19 mouse cellular contexts compared by ENCODE assay signal in genomic region chr17:84330506-84330905, GRCm38 (mm10).
A peak's percentile ranks its signal among the peaks of the same experiment; 100 is the strongest.
DNase-seq lines count a peak whose midpoint lies in the region; ATAC-seq and TF ChIP-seq lines count a peak whose summit lies in the region.
"Had no signal": no experiment of that assay in that cellular context is flagged by ENCODE, and none has a peak within 500 bp of the region (broad histone marks: within the 10 kb centered on the region; RNA-seq: fewer than 3 reads in every experiment).

No protein-coding gene starts in this region.

- H3K27ac ChIP-seq in spleen, adult 2 months (ENCODE audit: insufficient read depth, low read length) = peak overlapping the region; percentile 90
- H3K27ac ChIP-seq in heart, embryonic 11.5 days (ENCODE audit: low read depth, low read length) = no peak overlapping the region
- H3K27ac ChIP-seq: embryonic facial prominence, embryonic 15.5 days; midbrain, embryonic 10.5 days; neural tube, embryonic 15.5 days; stomach, postnatal 0 days had no signal

- peak in 1 of 2 experiments; percentile 67 for DNase-seq in spleen, adult 2 months (ENCODE audit: low read depth in 1 of 2, low spot score in 2 of 2)
- no peak for DNase-seq in spleen, adult 18-20 months
- no peak for DNase-seq in layer of hippocampus, adult 9-11 months
- DNase-seq in B cell, adult 2 months = no peak
- DNase-seq: cerebellum, adult 9-10 months; gastrocnemius, postnatal 25 days; kidney, adult 8-10 months; kidney, postnatal 36 days; liver, postnatal 0 days; lung, postnatal 36 days had no signal

- no peaks in the 10 kb centered on the region for H3K36me3 ChIP-seq in spleen, adult 2 months (ENCODE audit: control insufficient read depth, insufficient read depth, low read length)
- H3K36me3 ChIP-seq in heart, embryonic 11.5 days (ENCODE audit: control insufficient read depth, insufficient read depth, low read length) = no peaks in the 10 kb centered on the region

- H3K27me3 ChIP-seq in spleen, adult 2 months (ENCODE audit: control insufficient read depth, insufficient read depth, low read length) = no peaks in the 10 kb centered on the region
- no peaks in the 10 kb centered on the region for H3K27me3 ChIP-seq in heart, embryonic 11.5 days (ENCODE audit: control insufficient read depth, insufficient read depth, low read length)
- H3K27me3 ChIP-seq: embryonic facial prominence, embryonic 15.5 days; heart, embryonic 12.5 days; neural tube, embryonic 15.5 days had no signal

- TF ChIP-seq POLR2A in spleen, adult 2 months (IDR thresholded peaks at IDR 0.05; ENCODE audit: low read depth, low read length) = no peak

- no peak overlapping the region for H3K4me2 ChIP-seq in heart, embryonic 11.5 days
- H3K4me2 ChIP-seq: embryonic facial prominence, embryonic 15.5 days; heart, embryonic 12.5 days; neural tube, embryonic 15.5 days had no signal

- peak; percentile 62 for ATAC-seq in activated CD4-positive, CD25-positive, alpha-beta regulatory T cell, adult 4 months
- ATAC-seq in neutrophil, adult 5-6 weeks (ENCODE audit: extremely low read depth, insufficient number of reproducible peaks, low FRiP score, poor library complexity, severe bottlenecking) = peak; percentile 47; the same call in 1 of the 2 replicates
- no peak for ATAC-seq in heart, embryonic 11.5 days (replicated peaks; ENCODE audit: insufficient number of reproducible peaks, low FRiP score, low TSS enrichment)
- ATAC-seq: liver, postnatal 0 days had no signal

- H3K4me1 ChIP-seq in spleen, adult 2 months (ENCODE audit: control insufficient read depth, insufficient read depth, insufficient read length) = peaks cover 16% of the 10 kb centered on the region; the same call in 1 of the 2 replicates
- H3K4me1 ChIP-seq in heart, embryonic 11.5 days (ENCODE audit: control insufficient read depth, insufficient read depth, low read length) = peaks cover 6% of the 10 kb centered on the region
- H3K4me1 ChIP-seq: midbrain, embryonic 10.5 days; neural tube, embryonic 15.5 days had no signal

- TF ChIP-seq CTCF in spleen, adult 2 months (IDR thresholded peaks at IDR 0.05; ENCODE audit: extremely low read depth, insufficient read depth, insufficient read length, insufficient replicate concordance) = no peak

- no peak overlapping the region for H3K9ac ChIP-seq in heart, embryonic 11.5 days (ENCODE audit: low read depth, low read length)
- H3K9ac ChIP-seq: embryonic facial prominence, embryonic 15.5 days; heart, embryonic 12.5 days; liver, postnatal 0 days; neural tube, embryonic 15.5 days had no signal

- 32% methylated on average over 6 of the region's 6 CpGs for WGBS in spleen, adult 2 months
- WGBS in heart, embryonic 11.5 days (ENCODE audit: insufficient replicate concordance) = 84% methylated on average over 6 of the region's 6 CpGs

- H3K9me3 ChIP-seq in heart, embryonic 11.5 days (replicated peaks; ENCODE audit: control insufficient read depth, low read length) = no peaks in the 10 kb centered on the region
- H3K9me3 ChIP-seq: embryonic facial prominence, embryonic 15.5 days; forebrain, embryonic 10.5 days; heart, embryonic 12.5 days; midbrain, embryonic 10.5 days; neural tube, embryonic 15.5 days had no signal

- H3K4me3 ChIP-seq in spleen, adult 2 months (ENCODE audit: extremely low read depth, insufficient read depth, insufficient read length) = no peak overlapping the region
- no peak overlapping the region for H3K4me3 ChIP-seq in heart, embryonic 11.5 days (ENCODE audit: low read depth, low read length)
- H3K4me3 ChIP-seq: embryonic facial prominence, embryonic 15.5 days; forebrain, embryonic 10.5 days; heart, embryonic 12.5 days; midbrain, embryonic 10.5 days; neural tube, embryonic 15.5 days had no signal
